Mouse (Mus musculus): ENCODE data around the gene Ifitm2.

Gene Ifitm2

GRCm38 (mm10) chr7:140967862-140968591 is 12.2 kb upstream of the Ifitm2 start:
- no peak for DNase-seq (ENCODE audit: low spot score)

- no peak for DNase-seq (ENCODE audit: low spot score)
Measured at GRCm38 (mm10) chr7:140966921-140967320, 11.1 kb upstream of the Ifitm2 start, which contains the start of gene Ifitm1. Gene Ifitm1 (plus strand): TSS chr7:140967221.

- DNase-seq (ENCODE audit: low spot score), result no peak
Measured at GRCm38 (mm10) chr7:140962733-140963132, 6.9 kb upstream of the Ifitm2 start.

- DNase-seq (ENCODE audit: low spot score), result no peak
Measured at GRCm38 (mm10) chr7:140961416-140961815, 5.6 kb upstream of the Ifitm2 start.

GRCm38 (mm10) chr7:140960026-140960425 is 4.2 kb upstream of the Ifitm2 start:
- no peak for DNase-seq (ENCODE audit: low spot score)

- DNase-seq (ENCODE audit: low spot score), result no peak
Measured at GRCm38 (mm10) chr7:140959181-140959901, 3.6 kb upstream of the Ifitm2 start.

- DNase-seq (ENCODE audit: low spot score), result no peak
Measured at GRCm38 (mm10) chr7:140956556-140956869, 726 bp upstream of the Ifitm2 start.

GRCm38 (mm10) chr7:140955342-140955741 is 445 bp downstream of the Ifitm2 start:
- no peak for DNase-seq (ENCODE audit: low spot score)

- DNase-seq (ENCODE audit: low spot score), result no peak
Measured at GRCm38 (mm10) chr7:140954733-140955071, 1.1 kb downstream of the Ifitm2 start.

- no peak for DNase-seq (ENCODE audit: low spot score)
Measured at GRCm38 (mm10) chr7:140953800-140954732, 1.7 kb downstream of the Ifitm2 start.

GRCm38 (mm10) chr7:140953133-140953532 is 2.7 kb downstream of the Ifitm2 start:
- DNase-seq (ENCODE audit: low spot score), result no peak

GRCm38 (mm10) chr7:140952441-140952840 is 3.3 kb downstream of the Ifitm2 start:
- DNase-seq (ENCODE audit: low spot score), result no peak

- DNase-seq (ENCODE audit: low spot score), result no peak
Measured at GRCm38 (mm10) chr7:140951765-140952164, 4.0 kb downstream of the Ifitm2 start.

- DNase-seq (ENCODE audit: low spot score), result no peak
Measured at GRCm38 (mm10) chr7:140951051-140951450, 4.7 kb downstream of the Ifitm2 start.

- DNase-seq (ENCODE audit: low spot score), result no peak
Measured at GRCm38 (mm10) chr7:140949824-140950530, 5.8 kb downstream of the Ifitm2 start, which contains the start of gene Ifitm5. Gene Ifitm5 (minus strand): TSS chr7:140950291.

- DNase-seq (ENCODE audit: low spot score), result no peak
Measured at GRCm38 (mm10) chr7:140949255-140949654, 6.5 kb downstream of the Ifitm2 start.

- DNase-seq (ENCODE audit: low spot score), result no peak
Measured at GRCm38 (mm10) chr7:140948161-140948560, 7.6 kb downstream of the Ifitm2 start.

GRCm38 (mm10) chr7:140946980-140947379 is 8.8 kb downstream of the Ifitm2 start:
- DNase-seq (ENCODE audit: low spot score), result no peak

GRCm38 (mm10) chr7:140946311-140946710 is 9.5 kb downstream of the Ifitm2 start:
- DNase-seq (ENCODE audit: low spot score), result no peak

- no peak for DNase-seq (ENCODE audit: low spot score)
Measured at GRCm38 (mm10) chr7:140945247-140945646, 10.5 kb downstream of the Ifitm2 start.

- no peak for DNase-seq (ENCODE audit: low spot score)
Measured at GRCm38 (mm10) chr7:140944236-140944635, 11.6 kb downstream of the Ifitm2 start.

- no peak for DNase-seq (ENCODE audit: low spot score)
Measured at GRCm38 (mm10) chr7:140943356-140943755, 12.4 kb downstream of the Ifitm2 start.
